Mouse (Mus musculus): ENCODE measurements around the gene Acp5. TPM values are rescaled to one million over a fixed set of nuclear protein-coding genes. Genes with fewer than 3 reads are reported as not detected.
A peak's percentile ranks its signal among the peaks of the same experiment; 100 is the strongest.

The Acp5 gene
- polyA plus RNA-seq, 1 experiment: 8.2 TPM

GRCm38 (mm10) chr9:22162912-22163311, 27.4 kb upstream of the Acp5 start:
- no peaks in the 10 kb centered on the region for H3K27me3 ChIP-seq (ENCODE audit: control insufficient read depth, insufficient read depth, low read length)
- TF ChIP-seq CTCF (IDR thresholded peaks at IDR 0.05; ENCODE audit: control insufficient read depth, insufficient read depth, insufficient replicate concordance, low read depth, low read length) (no peak), POLR2A (IDR thresholded peaks at IDR 0.05; ENCODE audit: control insufficient read depth, low read depth, low read length) (no peak)
- no peak overlapping the region for H3K27ac ChIP-seq (ENCODE audit: control insufficient read depth, insufficient read depth, low read depth, low read length)
- no peak overlapping the region for H3K4me3 ChIP-seq (ENCODE audit: control insufficient read depth, low read depth, low read length)
- H3K4me1 ChIP-seq (ENCODE audit: control insufficient read depth, insufficient read depth, low read length): peaks cover 10% of the 10 kb centered on the region
- no peaks in the 10 kb centered on the region for H3K36me3 ChIP-seq (ENCODE audit: control insufficient read depth, insufficient read depth, low read length)

DNA sequence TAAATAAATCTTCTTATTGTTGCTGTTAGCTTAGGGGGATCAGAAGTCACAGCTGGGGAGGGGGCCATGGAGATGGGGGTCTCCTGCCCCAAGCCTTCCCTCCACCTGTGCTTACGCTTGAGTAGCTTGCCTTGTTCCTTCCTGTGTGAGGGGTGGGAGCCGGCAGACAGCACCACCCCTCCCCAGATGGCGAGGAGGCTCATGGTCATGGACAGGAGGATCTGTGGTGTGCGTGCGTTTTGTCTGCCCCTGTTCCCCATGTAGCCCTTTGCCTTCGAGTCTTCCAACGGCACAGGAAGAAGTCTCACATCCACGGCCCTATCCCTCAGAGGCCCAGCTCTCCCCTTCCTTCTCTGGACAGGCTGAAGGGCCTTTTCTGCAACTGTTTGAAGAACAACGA, 26.8 kb upstream of the Acp5 start:
- no peaks in the 10 kb centered on the region for H3K27me3 ChIP-seq (ENCODE audit: control insufficient read depth, insufficient read depth, low read length)
- TF ChIP-seq CTCF (IDR thresholded peaks at IDR 0.05; ENCODE audit: control insufficient read depth, insufficient read depth, insufficient replicate concordance, low read depth, low read length): no peak
- peaks cover 16% of the 10 kb centered on the region for H3K4me1 ChIP-seq (ENCODE audit: control insufficient read depth, insufficient read depth, low read length)
- H3K4me3 ChIP-seq (ENCODE audit: control insufficient read depth, low read depth, low read length): no peak overlapping the region
- H3K36me3 ChIP-seq (ENCODE audit: control insufficient read depth, insufficient read depth, low read length): no peaks in the 10 kb centered on the region
- no peak overlapping the region for H3K27ac ChIP-seq (ENCODE audit: control insufficient read depth, insufficient read depth, low read depth, low read length)

DNA sequence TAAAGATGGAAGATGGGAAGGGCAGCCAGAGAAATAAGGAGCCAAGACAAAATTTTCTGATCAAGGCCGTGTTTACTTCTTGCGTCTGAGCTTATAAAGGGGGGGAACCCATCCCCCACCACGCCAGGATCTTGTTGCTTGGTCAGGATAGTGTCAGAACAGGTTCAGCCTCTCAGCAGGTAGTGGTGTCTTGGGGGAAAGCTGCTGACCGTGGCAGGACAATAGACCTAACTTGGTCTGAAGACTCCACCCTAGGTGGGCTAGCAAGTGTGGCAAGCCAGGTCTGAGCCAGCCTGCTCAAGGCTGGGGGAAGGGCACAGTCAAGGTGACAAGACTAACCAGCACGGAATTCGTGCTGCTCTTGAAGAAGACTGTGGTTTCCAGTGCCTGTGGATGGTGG, 25.8 kb upstream of the Acp5 start:
- TF ChIP-seq POLR2A (IDR thresholded peaks at IDR 0.05; ENCODE audit: control insufficient read depth, low read depth, low read length) (no peak), CTCF (IDR thresholded peaks at IDR 0.05; ENCODE audit: control insufficient read depth, insufficient read depth, insufficient replicate concordance, low read depth, low read length) (no peak)
- Histone ChIP-seq H3K27me3 (ENCODE audit: control insufficient read depth, insufficient read depth, low read length) (no peaks in the 10 kb centered on the region), H3K36me3 (ENCODE audit: control insufficient read depth, insufficient read depth, low read length) (no peaks in the 10 kb centered on the region), H3K4me1 (ENCODE audit: control insufficient read depth, insufficient read depth, low read length) (peaks cover 17% of the 10 kb centered on the region), H3K4me3 (ENCODE audit: control insufficient read depth, low read depth, low read length) (no peak overlapping the region), H3K27ac (ENCODE audit: control insufficient read depth, insufficient read depth, low read depth, low read length) (no peak overlapping the region)

GRCm38 (mm10) chr9:22157516-22158265, 22.2 kb upstream of the Acp5 start:
- Histone ChIP-seq H3K4me1 (ENCODE audit: control insufficient read depth, insufficient read depth, low read length) (peaks cover 20% of the 10 kb centered on the region), H3K27me3 (ENCODE audit: control insufficient read depth, insufficient read depth, low read length) (no peaks in the 10 kb centered on the region), H3K27ac (ENCODE audit: control insufficient read depth, insufficient read depth, low read depth, low read length) (peak overlapping the region; percentile 27; the same call in 1 of the 2 replicates), H3K4me3 (ENCODE audit: control insufficient read depth, low read depth, low read length) (peak overlapping the region; percentile 97), H3K36me3 (ENCODE audit: control insufficient read depth, insufficient read depth, low read length) (no peaks in the 10 kb centered on the region)
- no peak for TF ChIP-seq POLR2A (IDR thresholded peaks at IDR 0.05; ENCODE audit: control insufficient read depth, low read depth, low read length)
- no peak for TF ChIP-seq CTCF (IDR thresholded peaks at IDR 0.05; ENCODE audit: control insufficient read depth, insufficient read depth, insufficient replicate concordance, low read depth, low read length)

DNA sequence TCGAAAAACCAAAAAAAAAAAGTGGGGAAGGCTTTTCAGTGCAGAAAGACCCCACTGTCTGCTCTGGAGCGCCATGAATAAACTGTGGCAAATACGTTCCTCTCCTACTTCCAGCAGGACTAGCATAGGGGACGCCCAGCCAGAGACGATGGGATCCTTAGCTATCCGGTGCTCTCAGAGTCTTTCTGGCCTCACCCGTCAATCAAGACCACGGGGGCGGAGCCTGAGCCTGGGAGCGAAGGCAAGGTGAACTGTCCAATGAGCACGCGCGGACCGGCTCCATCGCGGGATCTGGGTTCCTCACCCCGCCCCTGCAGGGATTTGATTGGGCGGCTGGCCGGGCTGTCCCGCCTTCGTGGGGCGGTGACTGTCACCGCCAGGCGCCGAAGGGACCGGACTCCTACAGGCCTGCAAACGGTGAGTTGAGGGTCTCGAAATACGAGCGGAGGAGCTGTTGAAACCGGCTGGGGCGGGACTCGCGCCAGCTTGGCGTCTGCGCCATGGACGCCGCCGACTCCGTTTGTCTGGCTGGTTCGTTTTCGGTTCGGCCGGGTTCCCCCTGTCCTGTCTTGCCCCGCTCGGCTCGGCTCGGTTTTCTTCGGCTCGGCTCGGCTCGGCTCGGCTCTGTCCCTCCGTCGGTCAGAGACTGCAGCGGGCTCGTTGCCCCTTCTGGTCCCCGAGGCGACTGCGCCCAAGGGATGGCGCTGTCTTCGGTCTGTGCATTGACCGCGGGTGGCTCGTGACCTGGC, 21.2 kb upstream of the Acp5 start, which contains the start of gene Pigyl:
Pigyl (plus strand) TSS at position 350 of the 749 bp plus-strand sequence.
- peak within 1 kb of the TSS; percentile 94 for H3K27ac ChIP-seq (ENCODE audit: control insufficient read depth, insufficient read depth, low read depth, low read length)
- peak within 1 kb of the TSS; percentile 97 for H3K4me3 ChIP-seq (ENCODE audit: control insufficient read depth, low read depth, low read length)
- no peaks in the 10 kb centered on the region for H3K27me3 ChIP-seq (ENCODE audit: control insufficient read depth, insufficient read depth, low read length)
- no peak for TF ChIP-seq CTCF (IDR thresholded peaks at IDR 0.05; ENCODE audit: control insufficient read depth, insufficient read depth, insufficient replicate concordance, low read depth, low read length)
- peak; percentile 77 for TF ChIP-seq POLR2A (IDR thresholded peaks at IDR 0.05; ENCODE audit: control insufficient read depth, low read depth, low read length)
- H3K36me3 ChIP-seq (ENCODE audit: control insufficient read depth, insufficient read depth, low read length): no peaks in the 10 kb centered on the region
- peaks cover 20% of the 10 kb centered on the region for H3K4me1 ChIP-seq (ENCODE audit: control insufficient read depth, insufficient read depth, low read length)

GRCm38 (mm10) chr9:22155614-22156013, 20.1 kb upstream of the Acp5 start:
- Histone ChIP-seq H3K4me3 (ENCODE audit: control insufficient read depth, low read depth, low read length) (peak overlapping the region; percentile 12), H3K4me1 (ENCODE audit: control insufficient read depth, insufficient read depth, low read length) (peaks cover 20% of the 10 kb centered on the region), H3K27ac (ENCODE audit: control insufficient read depth, insufficient read depth, low read depth, low read length) (no peak overlapping the region), H3K36me3 (ENCODE audit: control insufficient read depth, insufficient read depth, low read length) (no peaks in the 10 kb centered on the region), H3K27me3 (ENCODE audit: control insufficient read depth, insufficient read depth, low read length) (no peaks in the 10 kb centered on the region)
- TF ChIP-seq CTCF (IDR thresholded peaks at IDR 0.05; ENCODE audit: control insufficient read depth, insufficient read depth, insufficient replicate concordance, low read depth, low read length) (peak; percentile 27; the same call in 1 of the 2 replicates), POLR2A (IDR thresholded peaks at IDR 0.05; ENCODE audit: control insufficient read depth, low read depth, low read length) (no peak)

GRCm38 (mm10) chr9:22153810-22154209, 18.3 kb upstream of the Acp5 start:
- Histone ChIP-seq H3K4me1 (ENCODE audit: control insufficient read depth, insufficient read depth, low read length) (peaks cover 24% of the 10 kb centered on the region), H3K36me3 (ENCODE audit: control insufficient read depth, insufficient read depth, low read length) (no peaks in the 10 kb centered on the region), H3K4me3 (ENCODE audit: control insufficient read depth, low read depth, low read length) (no peak overlapping the region), H3K27ac (ENCODE audit: control insufficient read depth, insufficient read depth, low read depth, low read length) (no peak overlapping the region), H3K27me3 (ENCODE audit: control insufficient read depth, insufficient read depth, low read length) (no peaks in the 10 kb centered on the region)
- TF ChIP-seq CTCF (IDR thresholded peaks at IDR 0.05; ENCODE audit: control insufficient read depth, insufficient read depth, insufficient replicate concordance, low read depth, low read length): no peak
- TF ChIP-seq POLR2A (IDR thresholded peaks at IDR 0.05; ENCODE audit: control insufficient read depth, low read depth, low read length): no peak

All from testis, adult 2 months (tissue).